Mouse (Mus musculus) central nervous system, embryonic 14 days (tissue): ENCODE measurements around the gene Pkm. TPM values are rescaled to one million over a fixed set of nuclear protein-coding genes. Genes with fewer than 3 reads are reported as not detected.

Source experiments
- polyA plus RNA-seq: library from polyadenylated mRNA; depleted of rRNA; stranded (reverse); fragments of >200 nt; gene quantifications from 2 replicates; pipeline ENCODE4 v1.2.3, GENCODE M21; 2012; rRNA removed

Gene Pkm
- polyA plus RNA-seq = 1,122 and 1,323 TPM in 2 replicates

DNA sequence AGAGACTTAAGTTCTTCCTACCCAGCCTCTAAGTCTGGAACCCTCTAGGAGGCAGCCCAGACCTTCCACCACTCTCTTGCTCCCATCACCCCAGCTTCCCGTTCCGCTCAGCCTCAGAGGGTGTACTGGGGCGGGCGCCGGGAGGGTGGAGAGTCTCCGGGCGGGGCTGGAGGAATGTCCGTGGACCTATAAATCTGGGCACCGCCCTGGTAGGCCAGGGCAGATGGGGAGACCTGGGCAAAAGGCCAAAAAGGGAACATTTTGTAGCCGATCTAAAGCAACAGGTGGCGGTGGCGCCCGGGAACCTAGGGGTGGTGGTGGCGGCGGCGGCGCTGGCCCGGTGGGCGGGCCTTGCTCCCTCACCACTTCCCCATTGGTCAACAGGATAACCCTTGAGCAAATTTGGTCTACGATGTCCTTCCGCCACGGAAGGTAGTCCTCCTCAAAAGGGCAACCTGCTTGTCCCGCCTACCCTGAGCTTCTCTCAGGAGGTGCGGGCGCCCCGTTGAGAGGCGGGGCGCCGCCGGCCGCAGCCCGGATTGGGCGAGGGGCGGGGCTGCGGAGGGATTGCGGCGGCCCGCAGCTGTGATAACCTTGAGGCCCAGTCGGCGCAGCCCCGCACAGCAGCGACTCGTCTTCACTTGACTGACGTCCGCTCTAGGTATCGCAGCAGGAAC lies at the start of gene Pkm:
Gene Pkm, plus strand, starts transcription at position 411 of the 677 bp plus-strand sequence.

DNA sequence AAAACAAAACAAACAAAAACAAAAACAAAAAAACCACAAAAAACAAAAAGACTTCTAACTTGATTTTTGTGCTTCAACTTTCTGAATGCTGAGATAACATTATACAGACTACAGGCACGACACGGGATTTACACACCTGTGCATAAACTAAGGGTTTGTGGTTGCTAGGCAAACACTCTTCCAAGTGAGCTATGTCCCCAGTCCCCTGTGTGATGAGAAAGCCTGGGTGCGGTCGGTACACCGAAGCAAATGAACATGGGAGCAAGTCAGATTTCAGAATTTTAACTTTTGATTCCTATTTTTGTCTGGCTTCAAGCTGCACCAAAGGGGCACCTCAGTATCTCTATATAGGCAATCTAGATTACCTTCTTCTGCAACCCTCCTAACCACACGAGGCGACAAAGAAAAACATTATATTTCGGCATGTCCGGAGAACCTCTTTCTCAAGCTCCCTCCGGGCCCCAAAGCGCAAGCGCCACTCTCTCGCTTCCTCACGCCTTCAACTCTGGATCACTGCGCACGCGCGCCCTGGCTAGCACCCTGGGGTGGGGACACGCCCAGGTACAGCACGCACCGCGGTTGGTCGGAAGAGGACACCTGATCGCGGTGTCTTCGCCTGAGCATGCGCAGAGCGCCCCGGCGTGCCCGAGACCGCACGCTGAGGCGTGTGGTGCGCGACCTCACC lies 39.4 kb upstream of the Pkm start, which contains the start of gene Parp6:
Gene Parp6, plus strand, starts transcription at position 663 of the 685 bp plus-strand sequence.

DNA sequence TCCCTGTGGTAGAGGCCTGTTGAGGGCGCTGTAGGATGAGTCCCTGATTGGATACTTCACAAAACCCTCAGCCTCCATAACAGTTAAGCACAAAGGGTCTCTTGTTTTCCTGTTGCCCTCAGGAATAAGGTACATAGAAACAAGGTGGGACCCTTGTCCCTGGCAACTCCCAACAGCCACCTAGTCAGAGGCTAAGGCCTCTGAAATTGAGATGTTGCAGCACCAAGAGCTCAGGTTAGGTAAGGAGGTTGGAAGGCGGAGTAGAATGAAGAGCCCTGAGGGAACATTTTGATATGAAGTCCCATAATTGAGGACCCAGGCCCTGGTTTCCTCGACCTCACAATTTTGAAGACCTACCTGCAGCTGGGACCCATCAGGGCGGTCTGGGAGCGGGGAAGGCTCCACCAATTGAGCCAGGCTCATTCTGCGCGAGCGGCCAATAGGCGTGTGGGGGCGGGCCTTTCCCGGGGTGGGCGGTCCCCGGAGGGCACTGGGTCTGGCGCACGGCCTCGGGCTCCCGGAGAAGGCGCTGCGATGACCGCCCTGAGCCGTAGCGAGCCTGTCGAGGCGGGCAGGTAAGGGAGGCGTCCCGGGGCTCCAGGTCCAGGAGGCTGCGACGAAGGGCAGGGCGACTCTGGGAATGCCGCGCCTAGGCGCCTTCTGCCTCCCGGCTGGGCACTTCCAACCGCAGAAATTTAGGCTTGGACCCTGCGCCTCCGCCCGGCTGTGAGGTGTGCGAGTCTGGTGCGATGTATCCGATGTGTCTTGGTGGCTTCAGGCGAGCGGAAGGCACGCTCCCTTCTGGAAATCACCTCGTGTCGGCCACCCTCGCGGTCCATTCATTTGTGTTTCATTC lies 23.7 kb downstream of the Pkm start, which contains the start of gene Gramd2:
Gene Gramd2, plus strand, starts transcription at position 467 of the 856 bp plus-strand sequence.

Other genes with a start within 250 kb of the Pkm start
- 58.2 and 63.4 TPM in 2 replicates for gene Arih1, start 169.8 kb upstream of the Pkm start, polyA plus RNA-seq
- 43.7 and 51.0 TPM in 2 replicates for gene Hexa, start 116.8 kb upstream of the Pkm start, polyA plus RNA-seq
- gene Tmem202, start 116.5 kb upstream of the Pkm start, polyA plus RNA-seq = 0.30 and 0.44 TPM in 2 replicates
- 18.2 and 20.7 TPM in 2 replicates for gene Celf6, start 78.5 kb upstream of the Pkm start, polyA plus RNA-seq
- 205 and 235 TPM in 2 replicates for gene Parp6, start 39.1 kb upstream of the Pkm start, polyA plus RNA-seq
- 6.5 and 8.2 TPM in 2 replicates for gene Gramd2, start 23.8 kb downstream of the Pkm start, polyA plus RNA-seq
- 5.5 and 6.3 TPM in 2 replicates for gene Senp8, start 94.3 kb downstream of the Pkm start, polyA plus RNA-seq
- 19.1 and 20.6 TPM in 2 replicates for gene Myo9a, start 94.5 kb downstream of the Pkm start, polyA plus RNA-seq